Mouse (Mus musculus): ENCODE data around the gene Cdh23. TPM values are rescaled to one million over a fixed set of nuclear protein-coding genes. Genes with fewer than 3 reads are reported as not detected.

The Cdh23 gene
- polyA plus RNA-seq, 1 experiment from 2014 or later: 0.53 TPM

GRCm38 (mm10) chr10:60564136-60564535 lies 132.2 kb downstream of the Cdh23 start:
- Histone ChIP-seq H3K27ac (ENCODE audit: low read length) (no peak overlapping the region), H3K27me3 (ENCODE audit: control insufficient read depth, insufficient read depth, low read length) (no peaks in the 10 kb centered on the region), H3K4me1 (ENCODE audit: control insufficient read depth, insufficient read depth, low read length) (0 out of 2 replicates have a peak, but pooled peaks cover 3% of the 10 kb centered on the region), H3K9me3 (replicated peaks; ENCODE audit: control insufficient read depth, low read length) (no peaks in the 10 kb centered on the region), H3K4me2 (ENCODE audit: low read depth, low read length) (no peak overlapping the region), H3K4me3 (replicated peaks; ENCODE audit: low read length) (no peak overlapping the region), H3K36me3 (ENCODE audit: control insufficient read depth, insufficient read depth, low read length) (no peaks in the 10 kb centered on the region), H3K9ac (ENCODE audit: low read length) (no peak overlapping the region)
- no peak for ATAC-seq (ENCODE audit: insufficient read depth, low FRiP score)
- WGBS: 76% methylated on average over 6 of the region's 6 CpGs

GRCm38 (mm10) chr10:60562946-60563345 lies 133.3 kb downstream of the Cdh23 start:
- 23% methylated on average over 7 of the region's 7 CpGs for WGBS
- Histone ChIP-seq H3K4me3 (replicated peaks; ENCODE audit: low read length) (no peak overlapping the region), H3K27me3 (ENCODE audit: control insufficient read depth, insufficient read depth, low read length) (no peaks in the 10 kb centered on the region), H3K4me2 (ENCODE audit: low read depth, low read length) (no peak overlapping the region), H3K4me1 (ENCODE audit: control insufficient read depth, insufficient read depth, low read length) (0 out of 2 replicates have a peak, but pooled peaks cover 6% of the 10 kb centered on the region), H3K27ac (ENCODE audit: low read length) (no peak overlapping the region), H3K9me3 (replicated peaks; ENCODE audit: control insufficient read depth, low read length) (no peaks in the 10 kb centered on the region), H3K9ac (ENCODE audit: low read length) (peak overlapping the region; percentile 23; the same call in 1 of the 2 replicates), H3K36me3 (ENCODE audit: control insufficient read depth, insufficient read depth, low read length) (no peaks in the 10 kb centered on the region)
- ATAC-seq (ENCODE audit: insufficient read depth, low FRiP score): no peak

GRCm38 (mm10) chr10:60558491-60558927 lies 137.8 kb downstream of the Cdh23 start:
- no peak overlapping the region for H3K9ac ChIP-seq (ENCODE audit: low read length)
- no peak for ATAC-seq (ENCODE audit: insufficient read depth, low FRiP score)
- no peaks in the 10 kb centered on the region for H3K27me3 ChIP-seq (ENCODE audit: control insufficient read depth, insufficient read depth, low read length)
- no peak overlapping the region for H3K27ac ChIP-seq (ENCODE audit: low read length)
- H3K4me1 ChIP-seq (ENCODE audit: control insufficient read depth, insufficient read depth, low read length): 0 out of 2 replicates have a peak, but pooled peaks cover 6% of the 10 kb centered on the region
- 19% methylated on average over 9 of the region's 9 CpGs for WGBS
- no peak overlapping the region for H3K4me2 ChIP-seq (ENCODE audit: low read depth, low read length)
- H3K9me3 ChIP-seq (replicated peaks; ENCODE audit: control insufficient read depth, low read length): no peaks in the 10 kb centered on the region
- no peak overlapping the region for H3K4me3 ChIP-seq (replicated peaks; ENCODE audit: low read length)
- no peaks in the 10 kb centered on the region for H3K36me3 ChIP-seq (ENCODE audit: control insufficient read depth, insufficient read depth, low read length)

- Histone ChIP-seq H3K36me3 (ENCODE audit: control insufficient read depth, insufficient read depth, low read length) (no peaks in the 10 kb centered on the region), H3K27me3 (ENCODE audit: control insufficient read depth, insufficient read depth, low read length) (no peaks in the 10 kb centered on the region), H3K27ac (ENCODE audit: low read length) (no peak overlapping the region), H3K4me3 (replicated peaks; ENCODE audit: low read length) (no peak overlapping the region), H3K4me1 (ENCODE audit: control insufficient read depth, insufficient read depth, low read length) (no peaks in the 10 kb centered on the region), H3K9ac (ENCODE audit: low read length) (no peak overlapping the region), H3K4me2 (ENCODE audit: low read depth, low read length) (no peak overlapping the region), H3K9me3 (replicated peaks; ENCODE audit: control insufficient read depth, low read length) (no peaks in the 10 kb centered on the region)
- WGBS: 63% methylated on average over 3 of the region's 4 CpGs
- no peak; the same call in 1 of the 2 replicates for ATAC-seq (ENCODE audit: insufficient read depth, low FRiP score)
Measured at GRCm38 (mm10) chr10:60552951-60553635, 143.2 kb downstream of the Cdh23 start.

- H3K4me1 ChIP-seq (ENCODE audit: control insufficient read depth, insufficient read depth, low read length): no peaks in the 10 kb centered on the region
- no peak for ATAC-seq (ENCODE audit: insufficient read depth, low FRiP score)
- 73% methylated on average over 18 of the region's 18 CpGs for WGBS
Measured at GRCm38 (mm10) chr10:60539164-60539914, 157.0 kb downstream of the Cdh23 start.

DNA sequence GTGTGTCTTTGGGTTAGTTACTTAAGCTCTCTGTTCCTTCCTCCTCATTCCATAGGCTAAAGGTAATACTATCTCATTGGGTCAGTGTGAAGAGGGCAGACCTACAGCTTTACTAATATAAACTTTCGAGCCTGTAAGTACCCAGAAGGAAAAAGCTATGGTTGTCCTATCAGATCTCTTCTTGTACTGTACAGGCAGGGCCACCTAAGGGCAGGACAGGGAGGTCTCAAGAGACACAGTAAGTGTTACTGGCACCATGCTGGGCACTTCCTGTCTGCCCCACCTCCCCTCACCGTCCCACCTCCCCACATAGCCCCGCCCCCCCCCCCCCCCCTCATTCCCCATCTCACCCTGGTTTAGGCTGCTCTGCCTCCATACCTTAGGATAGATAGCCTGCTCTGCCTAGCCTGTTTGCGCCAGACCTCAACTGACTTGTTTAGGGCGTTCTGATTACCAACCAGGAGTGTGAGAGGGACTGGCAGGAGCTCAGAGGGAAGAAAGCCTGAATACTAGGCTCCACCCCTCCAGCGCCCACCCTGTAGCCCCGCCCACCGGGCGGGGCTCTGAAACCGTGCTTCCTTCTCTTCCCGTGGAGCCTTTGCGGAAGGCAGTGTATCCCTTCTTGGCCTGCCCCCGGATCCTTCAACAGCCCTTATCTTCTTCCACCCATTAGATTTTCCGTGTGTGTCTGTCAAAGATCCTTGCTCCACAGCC lies 160.0 kb downstream of the Cdh23 start:
- peak overlapping the region; percentile 32 for H3K4me2 ChIP-seq (ENCODE audit: low read depth, low read length)
- WGBS: 13% methylated on average over 13 of the region's 14 CpGs
- no peak overlapping the region for H3K9ac ChIP-seq (ENCODE audit: low read length)
- H3K27me3 ChIP-seq (ENCODE audit: control insufficient read depth, insufficient read depth, low read length): no peaks in the 10 kb centered on the region
- no peaks in the 10 kb centered on the region for H3K9me3 ChIP-seq (replicated peaks; ENCODE audit: control insufficient read depth, low read length)
- no peaks in the 10 kb centered on the region for H3K36me3 ChIP-seq (ENCODE audit: control insufficient read depth, insufficient read depth, low read length)
- no peak overlapping the region for H3K27ac ChIP-seq (ENCODE audit: low read length)
- no peaks in the 10 kb centered on the region for H3K4me1 ChIP-seq (ENCODE audit: control insufficient read depth, insufficient read depth, low read length)
- ATAC-seq (ENCODE audit: insufficient read depth, low FRiP score): peak; percentile 54; the same call in 1 of the 2 replicates
- 0 out of 2 replicates have a peak overlapping the region, but pooled peaks have one; percentile 16 for H3K4me3 ChIP-seq (replicated peaks; ENCODE audit: low read length)

More at GRCm38 (mm10) chr10:60539164-60539914, 157.0 kb downstream of the Cdh23 start:
- H3K9ac ChIP-seq (ENCODE audit: low read length): no peak overlapping the region
- no peaks in the 10 kb centered on the region; the same call in 1 of the 2 replicates for H3K9me3 ChIP-seq (replicated peaks; ENCODE audit: control insufficient read depth, low read length)
- H3K4me3 ChIP-seq (replicated peaks; ENCODE audit: low read length): no peak overlapping the region
- H3K27ac ChIP-seq (ENCODE audit: low read length): no peak overlapping the region
- no peaks in the 10 kb centered on the region for H3K27me3 ChIP-seq (ENCODE audit: control insufficient read depth, insufficient read depth, low read length)
- no peak overlapping the region for H3K4me2 ChIP-seq (ENCODE audit: low read depth, low read length)
- no peaks in the 10 kb centered on the region for H3K36me3 ChIP-seq (ENCODE audit: control insufficient read depth, insufficient read depth, low read length)

- ATAC-seq (ENCODE audit: insufficient read depth, low FRiP score): no peak
- whole genome bisulfite sequencing: 66% methylated on average over 4 of the region's 4 CpGs
Measured at GRCm38 (mm10) chr10:60532502-60532901, 163.8 kb downstream of the Cdh23 start.

GRCm38 (mm10) chr10:60531349-60531748 lies 164.9 kb downstream of the Cdh23 start:
- no peak for ATAC-seq (ENCODE audit: insufficient read depth, low FRiP score)
- WGBS: 50% methylated on average over 1 of the region's 2 CpGs
- Histone ChIP-seq H3K36me3 (ENCODE audit: control insufficient read depth, insufficient read depth, low read length) (no peaks in the 10 kb centered on the region), H3K4me2 (ENCODE audit: low read depth, low read length) (no peak overlapping the region), H3K4me1 (ENCODE audit: control insufficient read depth, insufficient read depth, low read length) (no peaks in the 10 kb centered on the region), H3K27ac (ENCODE audit: low read length) (no peak overlapping the region), H3K4me3 (replicated peaks; ENCODE audit: low read length) (no peak overlapping the region), H3K9ac (ENCODE audit: low read length) (no peak overlapping the region), H3K27me3 (ENCODE audit: control insufficient read depth, insufficient read depth, low read length) (no peaks in the 10 kb centered on the region), H3K9me3 (replicated peaks; ENCODE audit: control insufficient read depth, low read length) (no peaks in the 10 kb centered on the region)

More at GRCm38 (mm10) chr10:60532502-60532901, 163.8 kb downstream of the Cdh23 start:
- no peaks in the 10 kb centered on the region for H3K27me3 ChIP-seq (ENCODE audit: control insufficient read depth, insufficient read depth, low read length)
- no peaks in the 10 kb centered on the region for H3K36me3 ChIP-seq (ENCODE audit: control insufficient read depth, insufficient read depth, low read length)
- no peak overlapping the region for H3K4me2 ChIP-seq (ENCODE audit: low read depth, low read length)
- no peaks in the 10 kb centered on the region for H3K9me3 ChIP-seq (replicated peaks; ENCODE audit: control insufficient read depth, low read length)
- no peak overlapping the region for H3K27ac ChIP-seq (ENCODE audit: low read length)
- H3K4me1 ChIP-seq (ENCODE audit: control insufficient read depth, insufficient read depth, low read length): no peaks in the 10 kb centered on the region
- H3K9ac ChIP-seq (ENCODE audit: low read length): no peak overlapping the region
- no peak overlapping the region for H3K4me3 ChIP-seq (replicated peaks; ENCODE audit: low read length)

Measured in stomach, embryonic 16.5 days (tissue).